Mouse (Mus musculus): Measurements from ENCODE around the gene Ermp1.

Ermp1 gene

DNA sequence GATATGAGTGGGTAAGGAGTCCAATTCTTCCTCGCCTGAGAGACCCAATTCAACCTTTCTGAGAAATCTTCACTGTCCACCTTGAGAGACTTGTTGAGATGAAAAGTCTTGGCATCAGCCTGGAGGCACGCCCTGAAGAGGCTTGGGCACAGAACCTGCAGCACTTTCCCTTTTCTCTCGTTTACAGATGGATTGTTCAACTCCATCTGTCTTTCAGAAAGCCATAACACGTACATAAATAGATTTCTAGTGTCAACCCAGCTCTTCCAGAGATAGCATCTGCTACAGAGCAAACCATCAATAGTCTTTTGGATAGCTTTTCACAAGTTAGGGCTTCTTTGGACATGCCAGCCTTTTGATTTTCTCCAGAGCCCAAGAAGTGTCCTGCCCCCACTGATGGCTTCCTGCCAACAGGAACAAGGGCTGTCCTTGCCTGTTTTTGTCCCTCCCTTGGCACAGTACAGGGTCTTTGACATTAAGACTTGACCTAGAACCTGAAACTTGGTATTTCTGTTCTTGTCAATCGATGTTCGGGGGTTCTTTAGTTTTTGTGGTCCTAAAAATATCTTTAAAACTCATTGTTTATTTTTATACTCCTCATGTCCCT is 13.9 kb upstream of the Ermp1 start:
- DNase-seq (ENCODE audit: low read depth, low spot score), result no peak

DNA sequence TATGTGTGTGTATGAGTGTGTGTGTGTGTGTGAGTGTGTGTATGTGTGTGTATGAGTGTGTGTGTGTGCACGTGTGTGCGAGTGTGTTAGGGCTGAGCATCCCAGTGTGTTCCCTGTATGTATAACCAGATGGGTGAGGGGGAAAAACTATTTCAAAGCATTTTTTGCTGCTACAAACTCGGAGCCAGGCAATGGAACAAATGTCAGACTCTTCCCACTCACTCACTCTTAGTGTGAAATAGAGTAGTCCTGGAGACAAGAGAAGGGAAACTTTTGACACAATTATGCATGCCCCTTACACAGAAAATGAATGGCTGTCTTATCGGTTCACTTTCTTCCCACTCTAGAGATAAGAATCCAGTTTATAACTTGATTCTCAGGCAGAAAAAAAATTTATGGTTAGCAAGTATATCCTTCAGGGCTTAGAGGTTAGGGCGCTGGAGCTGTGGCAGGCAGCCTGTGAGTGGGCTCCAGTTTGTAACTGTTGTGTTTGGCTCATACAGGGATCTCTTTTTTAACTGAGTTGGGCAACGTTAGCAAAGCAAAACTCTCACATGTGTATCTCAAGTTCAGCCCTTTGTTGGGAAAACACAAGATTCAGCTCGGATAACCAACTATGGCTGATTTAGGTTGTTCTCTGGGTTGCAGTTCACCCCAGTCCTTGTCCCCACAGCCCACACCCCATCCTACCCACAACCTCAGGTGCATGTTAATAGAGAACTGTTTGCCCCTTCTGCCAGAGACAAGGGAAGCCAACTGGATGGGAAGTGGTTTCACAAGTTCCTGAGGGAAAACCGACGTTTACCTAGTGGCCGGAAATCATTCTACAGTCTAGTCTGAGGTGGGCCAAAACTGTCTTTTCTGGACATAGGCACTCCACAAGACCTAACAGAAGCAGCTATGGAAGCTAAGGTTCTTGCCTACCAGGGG is 12.9 kb upstream of the Ermp1 start:
- no peak for DNase-seq (ENCODE audit: low read depth, low spot score)

DNA sequence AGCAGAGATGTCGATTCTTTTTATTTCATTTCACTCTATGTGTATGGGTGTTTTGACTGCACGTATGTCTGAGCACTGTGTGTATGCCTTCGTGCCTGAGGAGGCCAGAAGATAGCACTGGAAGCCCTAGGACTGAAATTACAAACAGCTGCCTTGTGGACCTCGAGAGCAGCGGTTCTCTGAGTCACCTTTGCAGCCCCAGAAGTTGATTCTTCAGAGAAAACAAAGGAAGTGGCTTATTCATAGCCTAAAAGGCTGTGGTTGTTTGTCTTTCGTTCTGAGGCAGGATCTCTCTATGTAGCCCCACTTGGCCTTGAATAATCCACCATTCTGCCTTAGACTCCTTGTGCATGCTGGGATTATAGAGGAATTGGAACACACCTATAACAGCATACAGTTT is 11.5 kb upstream of the Ermp1 start:
- DNase-seq (ENCODE audit: low read depth, low spot score), result no peak

DNA sequence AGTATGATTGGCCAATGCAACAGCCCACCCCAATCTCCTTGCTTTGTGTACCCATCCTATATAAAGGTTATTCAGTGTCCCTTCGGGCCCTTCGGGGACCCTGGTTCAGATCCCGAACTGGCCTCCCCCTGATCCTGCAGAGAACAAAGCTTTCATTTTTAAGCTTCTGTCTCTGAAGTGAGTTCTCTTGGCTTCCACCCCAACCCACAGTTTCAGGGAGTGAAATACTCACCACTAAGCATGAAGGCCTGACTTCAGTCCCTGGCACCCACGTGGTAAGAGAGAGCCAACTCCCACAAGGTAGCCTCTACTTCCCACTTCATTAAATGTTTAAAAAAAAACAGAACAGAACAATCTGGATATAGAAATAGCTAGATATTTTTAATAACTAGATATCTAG is 10.6 kb upstream of the Ermp1 start:
- no peak for DNase-seq (ENCODE audit: low read depth, low spot score)

DNA sequence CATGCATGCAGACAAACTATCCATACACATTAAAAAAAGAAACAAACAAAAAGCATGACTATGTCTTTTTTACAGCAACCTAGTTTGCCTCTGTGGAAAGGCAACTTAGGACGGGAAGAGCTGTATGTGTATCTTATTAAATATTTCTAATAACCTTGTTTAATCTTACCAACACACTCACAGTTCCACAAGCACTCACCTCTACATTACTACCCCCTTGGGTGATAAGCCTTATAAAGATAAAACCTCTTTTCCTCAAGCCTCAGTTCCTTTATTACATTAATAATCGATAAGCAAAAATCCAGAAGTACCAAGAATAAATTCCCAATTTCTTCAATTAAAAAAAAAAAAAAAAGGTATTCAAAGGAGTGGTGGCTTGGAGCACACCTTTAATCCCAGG is 9.3 kb upstream of the Ermp1 start:
- no peak for DNase-seq (ENCODE audit: low read depth, low spot score)

DNA sequence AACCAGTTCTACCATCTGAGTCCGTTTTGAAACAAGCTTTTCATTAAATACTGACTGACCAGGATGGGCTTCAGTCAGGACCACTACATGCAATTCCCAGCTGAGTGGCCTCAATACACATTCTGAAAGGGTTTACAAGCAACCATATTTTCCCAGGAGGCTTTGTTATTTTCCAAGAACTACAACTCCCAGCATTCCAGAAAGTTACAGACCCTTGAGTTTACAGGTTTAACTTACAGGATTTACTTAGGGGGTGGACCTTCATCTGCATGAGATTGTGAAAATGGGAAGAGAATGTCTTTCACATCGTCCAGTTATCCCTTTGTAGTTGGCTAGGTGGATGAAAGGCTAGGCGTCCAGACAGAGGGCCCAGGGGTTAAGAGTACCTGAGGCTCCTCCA is 8.8 kb upstream of the Ermp1 start:
- DNase-seq (ENCODE audit: low read depth, low spot score), result no peak

DNA sequence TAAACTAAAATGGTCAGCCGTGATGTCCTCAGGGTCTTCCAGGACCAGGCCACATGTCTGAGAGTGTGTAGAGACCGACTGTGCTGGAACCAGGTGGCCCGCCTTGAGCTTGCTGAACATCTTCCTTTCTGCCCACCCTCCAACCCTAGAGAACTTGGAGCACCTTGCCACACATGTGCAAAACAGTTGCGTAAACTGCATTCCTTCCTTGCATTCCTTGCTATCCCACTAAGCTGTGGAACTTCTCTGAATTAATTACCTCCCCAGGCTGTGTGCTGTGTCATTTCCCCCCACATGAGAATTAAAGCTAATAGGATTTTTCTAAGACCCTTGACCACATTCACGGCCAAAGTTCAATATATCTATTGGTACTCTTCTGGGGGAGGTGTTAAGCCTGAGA is 8.4 kb upstream of the Ermp1 start:
- no peak for DNase-seq (ENCODE audit: low read depth, low spot score)

DNA sequence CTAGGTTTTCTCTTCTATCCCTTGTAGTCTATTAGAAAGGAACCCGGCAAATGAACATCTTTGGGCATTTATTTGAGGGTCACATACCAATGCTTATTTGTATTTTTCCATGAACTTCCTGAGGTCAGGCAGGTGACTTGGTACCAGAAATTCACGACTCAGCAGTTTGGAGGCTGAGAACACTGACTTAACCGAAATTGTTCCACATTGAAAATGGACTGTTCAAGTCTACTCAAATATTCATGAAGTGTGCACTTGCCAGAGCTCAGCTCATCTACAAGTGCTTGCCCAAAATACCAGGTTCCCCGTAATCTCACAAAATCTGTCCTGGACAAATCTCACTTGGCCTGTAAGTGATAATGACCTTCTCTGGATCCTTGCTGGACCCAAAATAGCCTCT is 7.8 kb upstream of the Ermp1 start:
- no peak for DNase-seq (ENCODE audit: low read depth, low spot score)

DNA sequence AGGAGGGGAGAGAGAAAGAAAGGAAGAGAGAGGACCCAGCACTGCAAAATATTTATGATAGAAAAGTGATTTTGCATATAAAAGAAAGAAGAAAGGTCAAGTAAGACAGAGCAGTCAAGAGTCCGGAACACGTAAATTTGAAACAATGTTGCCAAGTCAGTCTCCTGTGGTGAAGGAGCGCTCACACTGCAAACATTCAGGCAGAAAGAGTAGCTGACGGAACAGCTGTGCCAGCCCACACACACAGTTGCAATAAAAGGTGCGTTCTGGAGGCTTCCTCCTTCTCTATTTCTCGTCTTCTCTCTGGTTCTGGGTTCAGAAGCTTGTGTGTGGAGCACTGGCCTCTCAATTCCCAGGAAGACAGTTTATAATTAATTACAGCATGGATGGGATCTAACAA is 6.9 kb upstream of the Ermp1 start:
- DNase-seq (ENCODE audit: low read depth, low spot score), result no peak

DNA sequence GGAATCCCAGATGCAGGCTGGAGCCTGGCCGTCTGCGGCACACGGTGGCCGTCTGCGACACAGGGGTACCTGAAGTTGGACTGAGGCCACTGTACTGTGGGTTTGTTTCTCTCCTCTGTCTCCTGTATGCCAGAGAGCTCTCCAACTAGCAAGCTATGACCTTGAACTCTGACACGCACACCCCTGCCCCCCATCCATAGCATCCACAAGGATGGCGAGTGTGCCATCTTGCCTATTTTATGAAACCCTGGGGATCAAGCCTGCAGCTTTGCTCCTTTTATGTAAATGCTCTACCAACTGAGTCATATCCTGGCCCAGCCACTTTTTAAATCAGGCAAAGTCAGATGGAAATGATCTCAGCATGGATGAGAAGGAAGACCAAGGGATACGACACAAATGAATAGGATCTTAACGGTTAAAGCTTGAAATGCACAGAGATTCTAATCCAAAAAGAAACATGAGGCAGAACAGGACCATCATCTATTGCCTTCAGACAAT is 5.6 kb upstream of the Ermp1 start:
- no peak for DNase-seq (ENCODE audit: low read depth, low spot score)

DNA sequence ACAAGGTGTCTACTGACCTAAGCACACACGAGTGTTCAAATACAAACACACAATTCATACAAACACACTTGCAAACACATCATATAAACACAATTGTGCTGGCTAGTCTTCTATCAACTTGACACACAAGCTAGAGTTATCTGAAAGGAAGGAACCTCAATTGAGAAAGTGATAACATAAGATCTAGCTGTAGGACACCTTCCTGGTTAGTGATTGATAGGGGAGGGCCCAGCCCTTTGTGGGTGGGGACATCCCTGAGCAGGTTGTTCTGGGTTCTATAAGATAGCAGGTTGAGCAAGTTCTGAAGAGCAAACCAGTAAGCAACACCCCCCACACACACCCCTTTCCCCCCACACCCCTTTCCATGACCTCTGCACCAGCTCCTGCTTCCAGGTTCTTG is 1.5 kb upstream of the Ermp1 start:
- peak; percentile 47 for DNase-seq (ENCODE audit: low read depth, low spot score)

DNA sequence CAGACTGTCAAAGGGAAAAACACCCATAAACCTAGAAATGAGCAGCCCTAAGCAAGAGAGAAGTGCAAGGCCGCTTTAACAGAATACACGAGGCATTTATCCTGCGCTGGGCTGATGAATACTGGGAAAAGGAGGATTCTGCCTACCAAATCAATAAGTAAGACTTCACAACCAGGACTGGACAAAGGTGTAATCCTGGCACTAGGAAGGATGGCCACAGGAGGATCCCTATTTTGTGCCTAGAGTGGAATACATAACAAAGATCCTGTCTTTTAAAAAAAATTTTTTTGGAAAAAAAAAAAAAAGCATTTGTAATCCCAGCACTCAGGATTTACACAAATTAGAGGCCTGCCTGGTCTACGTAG is 317 bp upstream of the Ermp1 start:
- DNase-seq (ENCODE audit: low read depth, low spot score), result no peak

DNA sequence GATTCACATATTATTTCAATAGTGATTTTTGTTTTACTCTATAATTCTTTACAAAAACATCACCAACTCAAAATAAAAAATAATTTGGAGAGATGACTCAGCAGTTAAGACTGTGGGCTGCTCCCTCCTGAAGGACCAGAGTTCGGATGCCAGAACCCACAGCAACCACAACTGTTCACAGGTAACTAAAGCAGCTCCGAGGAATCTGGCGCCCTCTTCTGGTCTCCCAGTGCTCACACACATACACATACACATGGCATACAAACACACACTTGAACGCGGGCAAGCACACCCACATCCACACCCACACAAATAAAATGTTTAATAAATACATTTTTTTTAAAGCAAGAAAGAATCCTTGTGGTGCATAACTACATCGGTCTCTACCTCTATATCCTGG is 3.5 kb downstream of the Ermp1 start:
- DNase-seq (ENCODE audit: low read depth, low spot score), result no peak

DNA sequence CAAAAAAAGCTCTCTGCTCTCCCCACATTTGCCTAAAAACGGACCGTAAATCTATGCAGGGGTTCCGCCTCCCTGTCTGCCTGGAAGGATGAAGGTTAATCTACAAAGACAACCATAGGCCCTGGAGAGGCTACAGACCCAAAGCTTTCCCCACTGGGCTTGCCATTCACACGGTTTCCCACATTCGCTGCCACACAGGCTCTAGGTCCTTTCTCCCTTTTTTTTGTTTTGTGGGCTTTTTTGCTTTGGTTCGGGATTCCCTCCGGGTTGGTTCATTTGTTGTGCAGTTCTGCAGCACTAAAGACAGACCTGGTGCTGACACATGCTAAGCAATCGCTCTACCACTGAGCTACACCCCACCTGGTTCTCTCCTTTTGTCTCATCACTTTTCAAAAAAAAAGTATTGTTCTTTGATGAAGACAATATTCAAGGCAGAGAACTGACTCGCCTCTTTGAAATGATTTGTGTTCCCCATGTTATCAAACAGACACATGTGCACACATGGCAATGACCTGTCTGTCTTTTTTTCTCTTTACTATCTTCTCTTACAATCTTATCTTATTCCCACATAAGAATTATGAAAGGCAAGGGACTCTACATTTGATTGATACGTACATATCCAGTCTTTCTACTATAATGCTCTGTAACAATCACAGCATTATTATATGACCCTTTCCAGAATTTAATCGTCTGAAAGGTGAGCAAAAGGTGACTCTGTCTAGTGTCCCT is 4.9 kb downstream of the Ermp1 start:
- no peak for DNase-seq (ENCODE audit: low read depth, low spot score)

DNA sequence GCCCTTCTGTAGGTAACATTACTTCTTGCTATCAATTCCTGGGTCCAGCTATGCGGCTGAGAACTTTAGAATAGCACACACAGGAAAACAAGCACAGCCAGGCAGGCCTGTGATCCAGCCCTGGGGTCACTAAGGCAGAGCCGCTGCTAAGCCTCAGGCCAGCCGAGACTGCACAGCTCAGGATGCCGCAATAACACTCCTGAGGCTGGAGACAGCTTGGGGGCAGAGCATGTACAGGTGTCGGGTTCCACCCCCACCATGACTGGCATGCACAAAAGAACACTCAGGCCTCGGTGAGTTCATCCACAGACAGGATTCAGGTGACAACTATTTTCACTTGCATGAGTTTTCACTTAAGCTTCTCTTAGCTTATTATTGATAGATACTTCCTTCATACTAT is 6.0 kb downstream of the Ermp1 start:
- DNase-seq (ENCODE audit: low read depth, low spot score), result no peak

DNA sequence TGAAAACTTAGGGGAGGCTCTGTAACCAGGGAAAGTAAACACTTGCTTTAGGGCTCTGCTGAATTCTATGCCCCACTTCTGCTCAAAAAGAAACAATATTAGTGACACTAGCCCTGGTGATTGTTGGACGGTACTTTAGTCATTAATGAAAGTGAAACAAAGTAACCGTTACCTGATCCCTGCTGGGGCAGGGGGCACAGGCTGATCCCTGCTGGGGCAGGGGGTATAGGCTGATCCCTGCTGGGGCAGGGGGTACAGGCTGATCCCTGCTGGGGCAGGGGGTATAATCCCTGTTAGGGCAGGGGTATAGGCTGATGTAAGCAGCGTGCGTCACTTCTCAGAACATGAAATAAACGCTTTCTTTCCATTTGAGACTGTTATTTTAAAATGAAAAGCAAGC is 6.7 kb downstream of the Ermp1 start:
- no peak for DNase-seq (ENCODE audit: low read depth, low spot score)

DNA sequence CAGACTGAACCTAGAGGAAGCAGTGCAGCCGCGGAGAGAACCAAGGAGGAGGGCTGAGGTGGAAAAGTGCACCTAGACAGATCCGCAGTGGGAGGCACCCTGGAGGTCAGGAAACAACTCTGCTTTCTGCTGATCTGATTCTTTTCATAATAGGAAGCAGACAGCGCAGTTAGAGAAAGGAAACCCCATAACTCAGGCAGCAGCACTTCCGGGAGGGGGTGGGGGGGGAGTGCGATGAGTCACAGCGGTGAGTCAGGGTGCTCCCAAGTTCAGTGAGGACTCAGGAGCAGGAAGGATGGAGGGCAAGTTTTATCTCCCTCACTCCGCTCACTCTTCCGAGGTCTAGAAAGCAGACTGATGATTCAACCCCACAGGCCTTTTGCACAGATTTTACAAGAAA is 7.2 kb downstream of the Ermp1 start:
- DNase-seq (ENCODE audit: low read depth, low spot score), result no peak

DNA sequence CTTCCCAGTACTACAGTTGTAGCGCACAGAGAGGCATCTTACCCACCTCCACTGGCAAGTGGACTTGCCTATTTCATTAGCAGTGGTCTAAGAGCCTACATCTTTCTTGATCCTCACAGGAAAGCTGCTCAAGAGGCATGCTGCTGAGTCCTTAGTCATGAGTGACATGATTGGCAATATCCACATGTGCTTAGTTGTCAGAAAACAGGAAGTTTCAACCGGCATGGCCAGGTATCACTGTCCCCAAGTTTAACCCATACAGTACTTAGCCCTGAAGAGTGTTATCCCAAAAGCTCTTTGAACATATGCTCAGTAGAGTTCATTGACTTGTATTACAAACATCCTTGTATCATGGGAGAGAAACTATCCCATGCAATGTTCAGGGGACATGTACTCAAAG is 36.1 kb downstream of the Ermp1 start:
- no peak for DNase-seq (ENCODE audit: low read depth, low spot score)

DNA sequence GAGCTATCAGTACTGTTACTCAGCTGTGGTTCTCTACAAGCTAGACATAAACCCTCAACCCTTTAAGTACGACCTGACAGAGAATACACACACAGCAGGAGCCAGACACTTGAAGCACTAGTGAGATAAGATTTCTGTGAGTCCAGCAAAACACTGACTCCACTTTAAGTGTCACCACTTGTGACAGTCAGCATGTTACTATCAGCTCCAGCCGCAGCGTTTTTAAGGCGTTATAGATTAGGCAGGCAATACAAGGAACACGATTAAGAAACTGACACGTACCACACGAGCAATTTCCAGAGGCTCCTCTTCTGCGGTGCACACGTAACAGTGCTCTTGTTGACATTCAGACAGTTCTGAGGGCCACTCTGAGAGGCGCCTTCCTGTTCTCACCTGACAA is 37.3 kb downstream of the Ermp1 start:
- DNase-seq (ENCODE audit: low read depth, low spot score), result peak; percentile 13

DNA sequence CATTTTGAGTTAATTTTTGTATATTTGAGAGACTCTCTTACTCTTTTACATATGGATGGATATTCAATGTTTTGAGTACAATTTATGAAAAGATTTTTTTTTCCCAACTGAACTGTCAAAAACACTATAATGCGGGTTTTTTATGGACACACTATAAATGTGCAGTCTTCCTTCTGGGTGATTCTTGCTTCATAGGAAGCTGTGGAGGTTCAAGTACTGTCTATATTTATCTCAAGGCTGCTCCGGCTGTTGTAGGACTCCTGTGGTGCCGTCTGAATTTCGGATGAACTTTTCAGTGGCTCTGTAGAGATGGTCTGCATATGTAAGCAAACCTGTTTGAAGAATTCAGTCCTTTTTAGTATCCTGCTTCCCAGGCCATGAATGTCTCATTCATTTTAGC is 40.0 kb downstream of the Ermp1 start:
- no peak for DNase-seq (ENCODE audit: low read depth, low spot score)

DNA sequence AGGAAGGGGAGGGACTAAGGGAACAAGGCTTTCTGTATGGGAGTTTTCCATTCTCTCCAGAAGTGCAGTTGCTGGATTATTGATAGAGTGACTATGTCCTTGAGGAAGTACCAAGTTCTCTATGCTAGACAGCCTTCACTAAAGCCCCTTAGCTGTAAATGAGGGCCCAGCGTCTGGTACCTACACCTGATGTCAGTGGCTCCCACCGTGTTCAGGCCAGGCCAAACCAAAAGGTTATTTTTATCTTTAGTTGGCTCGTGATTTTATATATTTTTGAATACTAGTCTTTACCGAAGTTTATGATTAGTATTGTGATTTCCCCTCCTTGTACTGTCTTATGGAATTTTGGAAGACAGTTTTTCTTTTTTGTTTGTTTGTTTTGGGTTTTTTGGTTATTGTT is 40.7 kb downstream of the Ermp1 start:
- no peak for DNase-seq (ENCODE audit: low read depth, low spot score)

DNA sequence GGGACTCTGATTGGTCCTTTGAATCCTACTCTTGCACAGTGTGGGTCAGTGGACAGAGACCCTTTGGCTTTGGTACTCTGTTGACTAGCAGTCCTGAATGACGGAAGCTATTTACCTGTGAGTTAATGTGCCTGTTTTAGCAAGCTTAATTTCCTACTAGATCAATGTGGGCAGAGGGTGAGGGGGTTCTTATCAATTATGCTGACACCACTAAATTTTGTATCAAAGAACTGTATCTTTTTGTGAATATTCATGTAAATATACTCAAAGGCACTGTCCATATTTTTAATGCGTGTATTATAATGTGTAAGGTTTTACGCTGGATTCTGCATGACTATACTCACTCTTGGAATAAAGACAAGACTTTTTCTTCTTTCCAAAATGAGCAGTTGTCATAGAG is 43.6 kb downstream of the Ermp1 start:
- no peak for DNase-seq (ENCODE audit: low read depth, low spot score)
